Mouse (Mus musculus) adrenal gland, postnatal 14 days (tissue): ENCODE data around the gene Adgrl4. TPM values are rescaled to one million over a fixed set of nuclear protein-coding genes. Genes with fewer than 3 reads are reported as not detected.

Experiments
- DNase-seq: peaks from one replicate; pipeline ENCODE4 v3.0.0; 2021; ENCODE audit warnings: mixed read lengths
- total RNA-seq: library from RNA; stranded (reverse); gene quantifications from 2 replicates; pipeline ENCODE4 v1.2.3, GENCODE M21; 2021

Adgrl4 gene
- total RNA-seq, 1 experiment from 2014 or later, result 64.7 TPM

GRCm38 (mm10) chr3:151488853-151489252, 51.2 kb downstream of the Adgrl4 start:
- DNase-seq, result no peak

GRCm38 (mm10) chr3:151505606-151506005, 67.9 kb downstream of the Adgrl4 start:
- DNase-seq, result no peak

GRCm38 (mm10) chr3:151511184-151511583, 73.5 kb downstream of the Adgrl4 start:
- no peak for DNase-seq

- DNase-seq, result no peak
Observed at GRCm38 (mm10) chr3:151547182-151547581, 109.5 kb downstream of the Adgrl4 start.

GRCm38 (mm10) chr3:151551002-151551401, 113.3 kb downstream of the Adgrl4 start:
- no peak for DNase-seq

- DNase-seq, result no peak
Observed at GRCm38 (mm10) chr3:151556635-151557034, 118.9 kb downstream of the Adgrl4 start.

GRCm38 (mm10) chr3:151557125-151557524, 119.4 kb downstream of the Adgrl4 start:
- no peak for DNase-seq

GRCm38 (mm10) chr3:151557607-151558006, 119.9 kb downstream of the Adgrl4 start:
- no peak for DNase-seq

- no peak for DNase-seq
Observed at GRCm38 (mm10) chr3:151558374-151558773, 120.7 kb downstream of the Adgrl4 start.

- no peak for DNase-seq
Observed at GRCm38 (mm10) chr3:151565664-151566621, 128.3 kb downstream of the Adgrl4 start.

- DNase-seq, result peak; percentile 32
Observed at GRCm38 (mm10) chr3:151566629-151567028, 128.9 kb downstream of the Adgrl4 start.

- DNase-seq, result no peak
Observed at GRCm38 (mm10) chr3:151567541-151567940, 129.9 kb downstream of the Adgrl4 start.

GRCm38 (mm10) chr3:151572089-151572488, 134.4 kb downstream of the Adgrl4 start:
- peak; percentile 56 for DNase-seq

GRCm38 (mm10) chr3:151575292-151575691, 137.6 kb downstream of the Adgrl4 start:
- no peak for DNase-seq

- DNase-seq, result no peak
Observed at GRCm38 (mm10) chr3:151576155-151576554, 138.5 kb downstream of the Adgrl4 start.

GRCm38 (mm10) chr3:151591904-151592303, 154.2 kb downstream of the Adgrl4 start:
- no peak for DNase-seq
